Mouse (Mus musculus): Measurements from ENCODE around the gene Hk3. TPM values are rescaled to one million over a fixed set of nuclear protein-coding genes. Genes with fewer than 3 reads are reported as not detected.

The Hk3 gene
- 0.81 and 0.96 TPM in 2 replicates for polyA plus RNA-seq (2015; fragmentation: Nextera tagmentation; extraction: Ambion mirVana)

DNA sequence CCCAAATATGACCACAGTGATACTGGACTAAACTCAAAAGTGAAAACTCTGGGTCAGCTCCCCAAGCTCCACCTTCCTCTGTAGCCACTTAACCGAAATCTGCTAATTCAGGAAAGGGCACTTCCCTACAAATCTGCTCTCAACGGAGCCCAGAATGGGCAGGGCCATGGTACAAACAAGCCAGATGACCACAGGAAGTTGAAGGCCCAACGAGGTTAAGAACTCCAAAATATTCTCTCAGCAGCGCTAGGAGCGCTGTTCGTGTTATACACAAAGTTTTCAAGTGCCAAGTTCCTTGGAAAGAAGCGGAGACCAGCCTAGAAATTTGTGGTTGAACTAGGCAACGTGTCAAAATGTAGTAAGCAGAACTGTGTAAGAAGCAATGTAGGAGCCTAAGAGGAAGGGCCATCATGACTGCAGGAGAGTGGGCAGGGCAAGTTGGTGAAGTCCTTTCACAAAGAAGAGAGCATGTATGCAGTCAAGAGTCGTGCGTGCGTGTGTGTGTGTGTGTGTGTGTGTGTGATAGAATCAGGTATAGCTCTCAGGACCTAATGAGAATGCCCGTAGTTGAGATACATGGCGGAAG, at the start of gene Hk3:
Hk3 (minus strand) TSS at position 192 of the 586 bp plus-strand sequence.
- no peak for DNase-seq (ENCODE audit: low spot score)

- no peak for DNase-seq (ENCODE audit: low spot score)
Measured at GRCm38 (mm10) chr13:55069719-55070118, 48.5 kb upstream of the Hk3 start.

- DNase-seq (ENCODE audit: low spot score) = no peak
Measured at GRCm38 (mm10) chr13:55063276-55063675, 42.1 kb upstream of the Hk3 start.

- DNase-seq (ENCODE audit: low spot score) = no peak
Measured at GRCm38 (mm10) chr13:55058042-55058441, 36.9 kb upstream of the Hk3 start.

- no peak for DNase-seq (ENCODE audit: low spot score)
Measured at GRCm38 (mm10) chr13:55047706-55048105, 26.5 kb upstream of the Hk3 start.

- DNase-seq (ENCODE audit: low spot score) = no peak
Measured at GRCm38 (mm10) chr13:55040016-55040415, 18.8 kb upstream of the Hk3 start.

GRCm38 (mm10) chr13:55024215-55024614, 3.0 kb upstream of the Hk3 start:
- DNase-seq (ENCODE audit: low spot score) = no peak

- DNase-seq (ENCODE audit: low spot score) = no peak
Measured at GRCm38 (mm10) chr13:55022715-55023114, 1.5 kb upstream of the Hk3 start.

- DNase-seq (ENCODE audit: low spot score) = no peak
Measured at GRCm38 (mm10) chr13:55022256-55022655, 1.1 kb upstream of the Hk3 start.

GRCm38 (mm10) chr13:55020051-55020450, 1.1 kb downstream of the Hk3 start:
- DNase-seq (ENCODE audit: low spot score) = no peak

GRCm38 (mm10) chr13:55019181-55019580, 2.0 kb downstream of the Hk3 start:
- DNase-seq (ENCODE audit: low spot score) = no peak

DNA sequence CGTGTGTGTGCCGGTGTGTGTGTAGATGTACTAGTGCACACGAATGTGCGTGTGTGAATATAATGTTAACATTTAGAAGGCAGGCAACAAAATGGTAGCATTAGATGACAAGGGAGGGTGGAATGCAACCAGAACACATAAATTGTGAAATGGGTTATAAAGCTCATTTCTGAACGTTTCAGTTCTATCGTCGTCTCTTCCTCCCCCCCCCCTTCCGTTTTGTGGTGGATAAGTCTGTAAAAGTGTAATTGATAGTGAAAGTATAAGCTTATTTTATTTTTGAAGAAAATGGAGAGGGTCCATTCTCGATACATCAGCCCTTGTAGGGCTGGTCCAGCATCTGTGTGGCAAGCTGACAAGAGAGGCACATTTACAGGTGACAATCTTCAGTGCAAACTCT, 2.5 kb downstream of the Hk3 start:
- DNase-seq (ENCODE audit: low spot score) = no peak

- peak; percentile 2 for DNase-seq (ENCODE audit: low spot score)
Measured at GRCm38 (mm10) chr13:55017898-55018599, 3.1 kb downstream of the Hk3 start.

GRCm38 (mm10) chr13:55017154-55017897, 3.9 kb downstream of the Hk3 start:
- DNase-seq (ENCODE audit: low spot score) = no peak

DNA sequence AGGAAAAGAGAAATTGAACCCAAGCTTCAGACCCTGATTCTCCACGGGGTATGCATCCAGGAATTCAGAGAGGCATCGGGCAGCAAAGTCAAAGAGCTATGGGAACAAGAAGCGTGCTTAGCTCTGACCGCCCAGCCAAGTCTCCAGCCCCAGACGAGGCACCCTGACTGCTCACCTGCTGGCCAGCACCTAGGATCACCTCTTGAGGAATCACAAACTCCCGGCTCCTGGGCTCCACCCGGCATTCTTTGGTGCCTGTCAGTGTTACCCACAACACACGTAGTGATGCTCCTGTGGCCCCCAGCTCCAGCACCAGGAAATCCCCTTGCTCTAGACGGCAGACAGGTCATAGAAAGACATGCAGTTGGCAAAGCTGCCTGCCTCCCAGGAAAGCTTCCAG, 6.7 kb downstream of the Hk3 start:
- no peak for DNase-seq (ENCODE audit: low spot score)

DNA sequence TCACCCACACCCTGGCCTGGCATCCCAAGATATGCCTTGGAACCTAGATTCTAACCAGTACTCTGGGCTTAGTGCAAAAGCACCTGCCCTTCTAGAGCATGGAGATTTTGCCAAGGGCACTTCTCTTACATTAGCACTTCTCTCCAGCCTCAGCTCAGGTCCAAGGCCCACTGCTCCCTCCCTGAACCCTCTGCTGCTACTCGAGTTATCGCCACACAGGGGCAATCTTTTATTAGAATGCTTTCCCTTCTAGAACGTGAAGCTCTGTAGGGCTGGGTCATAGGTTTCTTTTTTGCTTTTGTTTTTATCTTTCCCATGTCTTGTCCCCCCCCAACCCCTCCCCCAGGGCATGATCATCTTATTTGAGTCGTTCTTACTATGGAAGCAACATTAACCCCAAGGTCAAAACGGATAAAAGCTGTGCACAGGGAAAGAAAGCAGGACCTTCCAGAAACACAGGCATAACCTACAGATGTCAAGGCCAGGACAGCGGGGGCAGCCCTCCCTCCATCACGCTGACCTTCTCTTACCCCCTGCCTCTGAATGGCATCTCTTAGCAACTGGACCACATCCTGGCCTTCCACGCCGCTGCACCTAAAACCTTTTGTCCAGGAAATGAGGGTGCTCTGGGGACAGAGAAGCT, 7.4 kb downstream of the Hk3 start:
- no peak for DNase-seq (ENCODE audit: low spot score)

DNA sequence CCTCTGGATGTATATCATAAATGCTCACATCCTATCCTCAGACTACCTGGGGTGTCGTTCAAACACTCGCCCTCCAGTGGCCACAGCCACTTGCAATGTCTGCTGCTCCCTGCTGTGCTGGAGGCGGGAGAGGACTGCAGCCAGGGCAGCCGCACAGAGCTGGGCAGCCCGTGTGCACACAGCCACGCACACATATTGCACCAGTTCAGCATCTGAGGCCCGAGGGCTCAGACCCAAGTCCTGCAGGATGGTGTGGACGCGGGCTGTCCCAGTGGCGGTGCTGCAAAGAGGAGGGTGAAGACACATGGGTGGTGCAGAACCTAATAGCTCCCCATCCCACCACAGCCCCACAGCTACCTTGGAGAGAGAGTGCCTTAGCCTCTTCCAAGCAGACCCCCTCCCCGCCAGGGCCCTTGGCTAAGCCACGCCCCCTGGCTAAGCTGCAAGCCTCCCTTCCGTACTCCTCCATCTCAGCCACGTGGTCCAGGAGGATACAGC, 9.2 kb downstream of the Hk3 start:
- no peak for DNase-seq (ENCODE audit: low spot score)

DNA sequence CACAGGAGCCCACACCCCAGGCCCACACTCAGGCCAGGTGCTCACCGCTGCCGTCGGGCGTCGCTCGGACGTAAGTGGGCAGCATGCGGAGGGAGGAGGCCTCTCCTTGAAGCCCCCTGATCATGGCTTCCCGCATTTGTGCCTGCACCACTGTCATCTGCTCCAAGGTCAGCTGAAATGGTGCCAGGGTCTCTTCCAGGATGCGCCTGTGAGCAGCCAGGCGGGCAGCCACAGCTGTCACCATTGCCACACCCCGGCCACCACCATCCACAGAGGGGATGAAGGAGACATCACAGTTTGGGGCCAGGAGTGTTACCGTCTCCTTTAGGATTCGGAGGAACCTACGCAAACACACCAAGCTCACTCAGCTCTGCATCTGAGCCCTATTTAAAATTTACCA, 10.1 kb downstream of the Hk3 start:
- DNase-seq (ENCODE audit: low spot score) = no peak

- no peak for DNase-seq (ENCODE audit: low spot score)
Measured at GRCm38 (mm10) chr13:55008589-55008988, 12.6 kb downstream of the Hk3 start.

DNA sequence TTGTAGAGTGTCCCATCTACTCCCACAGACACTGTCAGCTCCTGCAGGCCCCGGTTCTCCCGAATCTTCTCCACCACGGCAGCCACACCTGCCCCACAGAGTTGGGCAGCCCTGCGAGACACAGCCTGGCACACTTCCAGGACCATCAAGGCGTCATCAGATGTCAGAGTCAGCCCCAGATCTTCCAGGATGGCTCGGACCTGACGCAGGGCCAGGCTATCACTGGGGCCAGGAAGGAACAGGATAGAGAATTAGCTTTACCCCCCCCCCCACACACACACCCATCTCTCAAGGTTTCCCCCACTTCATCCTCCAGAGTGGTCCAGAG, 14.8 kb downstream of the Hk3 start:
- DNase-seq (ENCODE audit: low spot score) = no peak

DNA sequence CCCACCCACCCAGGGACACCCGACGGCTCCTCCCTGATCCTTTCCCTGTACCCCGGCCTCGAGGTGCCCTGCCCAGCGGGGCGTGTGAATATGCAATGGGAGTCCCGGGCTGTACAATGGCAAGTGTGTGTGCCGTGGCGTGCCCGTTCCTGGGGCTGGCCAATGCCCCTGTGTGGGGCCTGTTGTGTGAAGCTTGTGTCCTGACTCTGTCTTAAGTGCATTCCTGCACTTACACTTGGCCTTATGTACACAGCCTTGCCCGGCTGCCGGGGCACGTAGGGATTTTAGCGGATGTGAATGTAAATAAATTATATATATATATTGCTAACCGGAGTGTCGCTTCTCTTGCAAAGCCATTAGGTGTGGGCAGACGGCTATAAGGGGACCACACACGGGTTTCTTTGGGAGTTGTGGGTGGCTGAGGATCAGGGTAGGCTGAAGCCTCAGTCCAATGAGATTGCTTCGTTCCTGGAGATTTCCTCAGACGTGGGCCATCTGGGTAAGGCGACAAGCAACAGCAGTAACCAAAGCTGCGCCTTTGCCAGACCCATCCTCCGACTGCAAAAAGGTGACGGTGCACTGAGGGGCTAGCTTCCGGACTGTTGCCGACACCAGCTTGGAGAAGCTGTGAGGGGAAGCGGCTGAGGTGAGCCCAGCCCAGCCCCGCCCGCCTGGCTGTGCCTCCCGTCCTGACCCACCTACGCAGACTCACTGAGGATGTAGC, 15.3 kb downstream of the Hk3 start:
- DNase-seq (ENCODE audit: low spot score) = no peak

Data from thymus, postnatal 0 days (tissue).